Mouse (Mus musculus): ENCODE results near the gene Pde4a.
A peak's percentile ranks its signal among the peaks of the same experiment; 100 is the strongest.

DNA sequence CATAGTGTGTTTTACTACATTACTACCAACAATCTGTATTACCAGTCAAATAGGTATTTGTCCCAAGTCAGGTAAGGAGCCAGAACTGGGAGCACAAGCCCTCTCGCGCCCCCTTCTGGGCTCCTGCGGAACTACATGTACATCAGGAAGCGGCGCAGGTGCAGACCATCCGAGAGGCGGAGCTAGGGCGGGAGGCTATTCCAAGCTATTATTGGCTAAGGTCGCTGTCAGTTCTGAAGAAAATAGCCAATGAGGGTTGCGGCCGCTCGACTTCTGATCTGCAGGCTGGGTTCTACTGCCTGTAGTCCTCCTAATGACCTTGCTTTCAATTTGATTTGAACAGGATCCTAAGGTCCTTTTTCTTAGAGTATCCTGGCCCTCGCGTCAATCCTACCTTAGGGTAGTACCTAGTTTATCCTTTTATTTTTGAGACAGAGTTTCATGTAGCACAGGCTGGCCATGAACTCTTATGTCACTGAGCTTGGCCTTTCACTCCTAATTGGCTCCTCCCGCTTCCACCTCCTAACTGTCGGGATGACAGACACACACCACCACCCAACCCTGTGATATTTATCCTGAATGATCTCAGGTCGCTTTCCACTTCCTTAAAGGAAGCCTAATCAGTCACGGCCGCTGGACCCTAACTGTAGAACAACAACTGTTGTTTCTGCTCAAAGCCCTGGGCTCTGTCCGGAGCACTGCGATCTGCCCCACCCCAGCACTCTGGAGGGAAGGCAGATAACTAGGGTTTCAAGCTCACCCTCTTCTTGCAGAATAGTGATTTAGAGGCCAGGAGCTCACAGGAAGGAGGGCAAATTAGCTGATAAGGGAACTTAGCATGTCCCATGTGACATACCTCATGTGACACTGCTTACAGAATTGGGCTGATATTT is 55.2 kb downstream of the Pde4a start:
- TF ChIP-seq CTCF (conservative IDR thresholded peaks at IDR 0.05 in 1 of 2, IDR thresholded peaks at IDR 0.05 in 1 of 2; ENCODE audit: low read depth in 2 of 2, low read length in 2 of 2) (peak; percentile 89 to 99), NRF1 (IDR thresholded peaks at IDR 0.05; ENCODE audit: low read depth, low read length) (peak; percentile 85), MAX (IDR thresholded peaks at IDR 0.05; ENCODE audit: low read length) (peak; percentile 66; the same call in 1 of the 2 replicates), ZNF384 (IDR thresholded peaks at IDR 0.05; ENCODE audit: low read depth, low read length) (0 out of 2 replicates have a peak, but pooled peaks have one; percentile 9), BHLHE40 (IDR thresholded peaks at IDR 0.05; ENCODE audit: low read depth, low read length) (no peak), MXI1 (IDR thresholded peaks at IDR 0.05; ENCODE audit: low read depth, low read length) (peak; percentile 70; the same call in 1 of the 2 replicates)

Measured in CH12.LX (cell line).